Mouse (Mus musculus): ENCODE data around the gene H2-DMb1. TPM values are rescaled to one million over a fixed set of nuclear protein-coding genes. Genes with fewer than 3 reads are reported as not detected.

H2-DMb1 gene
- polyA plus RNA-seq, 1 experiment from 2014 or later = 0.15 TPM

- Histone ChIP-seq H3K4me2 (ENCODE audit: low read depth, low read length, severe bottlenecking) (no peak overlapping the region), H3K9me3 (ENCODE audit: control insufficient read depth, low read length) (no peaks in the 10 kb centered on the region), H3K4me1 (replicated peaks; ENCODE audit: control insufficient read depth, insufficient read depth, low read length) (peaks cover 14% of the 10 kb centered on the region; the same call in 1 of the 2 replicates), H3K27me3 (ENCODE audit: control insufficient read depth, insufficient read depth, low read length) (no peaks in the 10 kb centered on the region), H3K27ac (ENCODE audit: low read depth, low read length) (no peak overlapping the region), H3K36me3 (ENCODE audit: control insufficient read depth, insufficient read depth, low read length) (peaks cover 46% of the 10 kb centered on the region), H3K9ac (ENCODE audit: low read length) (no peak overlapping the region), H3K4me3 (ENCODE audit: low read depth, low read length) (no peak overlapping the region)
- ATAC-seq (replicated peaks; ENCODE audit: low FRiP score) = no peak
- 96% methylated on average over 7 of the region's 7 CpGs for WGBS
- no peak for DNase-seq (ENCODE audit: low spot score)
Observed at GRCm38 (mm10) chr17:34114114-34114513, 38.8 kb upstream of the H2-DMb1 start.

GRCm38 (mm10) chr17:34116736-34117370 is 36.0 kb upstream of the H2-DMb1 start:
- H3K4me2 ChIP-seq (ENCODE audit: low read depth, low read length, severe bottlenecking) = peak overlapping the region; percentile 95
- peaks cover 10% of the 10 kb centered on the region; the same call in 1 of the 2 replicates for H3K4me1 ChIP-seq (replicated peaks; ENCODE audit: control insufficient read depth, insufficient read depth, low read length)
- no peak for ATAC-seq (replicated peaks; ENCODE audit: low FRiP score)
- H3K9ac ChIP-seq (ENCODE audit: low read length) = peak overlapping the region; percentile 100
- H3K36me3 ChIP-seq (ENCODE audit: control insufficient read depth, insufficient read depth, low read length) = peaks cover 45% of the 10 kb centered on the region
- H3K27ac ChIP-seq (ENCODE audit: low read depth, low read length) = no peak overlapping the region
- no peaks in the 10 kb centered on the region for H3K27me3 ChIP-seq (ENCODE audit: control insufficient read depth, insufficient read depth, low read length)
- no peak for DNase-seq (ENCODE audit: low spot score)
- no peaks in the 10 kb centered on the region for H3K9me3 ChIP-seq (ENCODE audit: control insufficient read depth, low read length)
- H3K4me3 ChIP-seq (ENCODE audit: low read depth, low read length) = peak overlapping the region; percentile 100
- 42% methylated on average over 7 of the region's 7 CpGs for WGBS

GRCm38 (mm10) chr17:34117421-34118112 is 35.3 kb upstream of the H2-DMb1 start:
- DNase-seq (ENCODE audit: low spot score) (no peak), ATAC-seq (replicated peaks; ENCODE audit: low FRiP score) (no peak)
- H3K4me1 ChIP-seq (replicated peaks; ENCODE audit: control insufficient read depth, insufficient read depth, low read length) = peaks cover 10% of the 10 kb centered on the region; the same call in 1 of the 2 replicates
- peak overlapping the region; percentile 100 for H3K9ac ChIP-seq (ENCODE audit: low read length)
- peak overlapping the region; percentile 100 for H3K4me3 ChIP-seq (ENCODE audit: low read depth, low read length)
- H3K27me3 ChIP-seq (ENCODE audit: control insufficient read depth, insufficient read depth, low read length) = no peaks in the 10 kb centered on the region
- peaks cover 38% of the 10 kb centered on the region for H3K36me3 ChIP-seq (ENCODE audit: control insufficient read depth, insufficient read depth, low read length)
- peak overlapping the region; percentile 95 for H3K4me2 ChIP-seq (ENCODE audit: low read depth, low read length, severe bottlenecking)
- H3K9me3 ChIP-seq (ENCODE audit: control insufficient read depth, low read length) = no peaks in the 10 kb centered on the region
- no peak overlapping the region for H3K27ac ChIP-seq (ENCODE audit: low read depth, low read length)
- WGBS = 4% methylated on average over 5 of the region's 5 CpGs

- DNase-seq (ENCODE audit: low spot score) = peak; percentile 79
- Histone ChIP-seq H3K4me1 (replicated peaks; ENCODE audit: control insufficient read depth, insufficient read depth, low read length) (peaks cover 12% of the 10 kb centered on the region; the same call in 1 of the 2 replicates), H3K4me2 (ENCODE audit: low read depth, low read length, severe bottlenecking) (peak overlapping the region; percentile 95), H3K27ac (ENCODE audit: low read depth, low read length) (peak overlapping the region; percentile 100), H3K9me3 (ENCODE audit: control insufficient read depth, low read length) (no peaks in the 10 kb centered on the region), H3K4me3 (ENCODE audit: low read depth, low read length) (peak overlapping the region; percentile 100), H3K9ac (ENCODE audit: low read length) (peak overlapping the region; percentile 100), H3K27me3 (ENCODE audit: control insufficient read depth, insufficient read depth, low read length) (no peaks in the 10 kb centered on the region), H3K36me3 (ENCODE audit: control insufficient read depth, insufficient read depth, low read length) (peaks cover 30% of the 10 kb centered on the region)
- no peak for ATAC-seq (replicated peaks; ENCODE audit: low FRiP score)
- WGBS = under 1% methylated on average over 67 of the region's 67 CpGs
Observed at GRCm38 (mm10) chr17:34118113-34118872, 34.6 kb upstream of the H2-DMb1 start.

GRCm38 (mm10) chr17:34118873-34119248 is 34.0 kb upstream of the H2-DMb1 start:
- peak overlapping the region; percentile 100 for H3K4me3 ChIP-seq (ENCODE audit: low read depth, low read length)
- H3K36me3 ChIP-seq (ENCODE audit: control insufficient read depth, insufficient read depth, low read length) = peaks cover 25% of the 10 kb centered on the region
- H3K4me2 ChIP-seq (ENCODE audit: low read depth, low read length, severe bottlenecking) = peak overlapping the region; percentile 95
- WGBS = 0% methylated on average over 37 of the region's 38 CpGs
- no peaks in the 10 kb centered on the region for H3K9me3 ChIP-seq (ENCODE audit: control insufficient read depth, low read length)
- H3K27me3 ChIP-seq (ENCODE audit: control insufficient read depth, insufficient read depth, low read length) = no peaks in the 10 kb centered on the region
- ATAC-seq (replicated peaks; ENCODE audit: low FRiP score) (no peak), DNase-seq (ENCODE audit: low spot score) (no peak)
- H3K9ac ChIP-seq (ENCODE audit: low read length) = peak overlapping the region; percentile 100
- peaks cover 16% of the 10 kb centered on the region; the same call in 1 of the 2 replicates for H3K4me1 ChIP-seq (replicated peaks; ENCODE audit: control insufficient read depth, insufficient read depth, low read length)
- peak overlapping the region; percentile 100 for H3K27ac ChIP-seq (ENCODE audit: low read depth, low read length)

GRCm38 (mm10) chr17:34119249-34120179 is 33.4 kb upstream of the H2-DMb1 start, which contains the start of gene H2-DMa:
H2-DMa (plus strand) TSS chr17:34119541.
- Histone ChIP-seq H3K27ac (ENCODE audit: low read depth, low read length) (peak within 1 kb of the TSS; percentile 100), H3K36me3 (ENCODE audit: control insufficient read depth, insufficient read depth, low read length) (peaks cover 21% of the 10 kb centered on the region), H3K9me3 (ENCODE audit: control insufficient read depth, low read length) (no peaks in the 10 kb centered on the region), H3K4me2 (ENCODE audit: low read depth, low read length, severe bottlenecking) (peak within 1 kb of the TSS; percentile 95), H3K27me3 (ENCODE audit: control insufficient read depth, insufficient read depth, low read length) (no peaks in the 10 kb centered on the region), H3K4me3 (ENCODE audit: low read depth, low read length) (peak within 1 kb of the TSS; percentile 100), H3K4me1 (replicated peaks; ENCODE audit: control insufficient read depth, insufficient read depth, low read length) (peaks cover 16% of the 10 kb centered on the region; the same call in 1 of the 2 replicates), H3K9ac (ENCODE audit: low read length) (peak within 1 kb of the TSS; percentile 100)
- DNase-seq (ENCODE audit: low spot score) = peak; percentile 99
- WGBS = under 1% methylated on average over 95 of the region's 96 CpGs
- ATAC-seq (replicated peaks; ENCODE audit: low FRiP score) = peak; percentile 68

- Histone ChIP-seq H3K27ac (ENCODE audit: low read depth, low read length) (peak overlapping the region; percentile 100), H3K4me3 (ENCODE audit: low read depth, low read length) (peak overlapping the region; percentile 100), H3K36me3 (ENCODE audit: control insufficient read depth, insufficient read depth, low read length) (peaks cover 14% of the 10 kb centered on the region), H3K4me1 (replicated peaks; ENCODE audit: control insufficient read depth, insufficient read depth, low read length) (peaks cover 16% of the 10 kb centered on the region; the same call in 1 of the 2 replicates), H3K27me3 (ENCODE audit: control insufficient read depth, insufficient read depth, low read length) (no peaks in the 10 kb centered on the region), H3K9me3 (ENCODE audit: control insufficient read depth, low read length) (no peaks in the 10 kb centered on the region), H3K4me2 (ENCODE audit: low read depth, low read length, severe bottlenecking) (peak overlapping the region; percentile 95), H3K9ac (ENCODE audit: low read length) (peak overlapping the region; percentile 100)
- ATAC-seq (replicated peaks; ENCODE audit: low FRiP score) = peak; percentile 19; the same call in 1 of the 2 replicates
- DNase-seq (ENCODE audit: low spot score) = peak; percentile 94
- WGBS = under 1% methylated on average over 41 of the region's 42 CpGs
Observed at GRCm38 (mm10) chr17:34120180-34120723, 32.6 kb upstream of the H2-DMb1 start.
